Mouse (Mus musculus): Measurements from ENCODE around the gene Vmn1r6.
"Not testable (repeated sequence)": the region's sequence is repeated elsewhere in the genome, so short reads cannot be mapped to it uniquely, and the experiment has no call there.

GRCm38 (mm10) chr6:57025224-57025623, 28.2 kb downstream of the Vmn1r6 start, which contains the start of gene Vmn1r7:
- TF ChIP-seq GATA1 (IDR thresholded peaks at IDR 0.05; ENCODE audit: borderline replicate concordance, low read length); FLI1 (IDR thresholded peaks at IDR 0.05; ENCODE audit: low read length): not testable (repeated sequence)

Data from megakaryocyte, embryonic 14.5 days (primary cell).